Mouse (Mus musculus) heart, adult 2 months (tissue): ENCODE data around the gene Fkbp2.
A peak's percentile ranks its signal among the peaks of the same experiment; 100 is the strongest.

Experiments used
- CTCF ChIP-seq: fragments of 200-600 bp; IDR thresholded peaks from 2 replicates; pipeline ENCODE4 v1.8.1; 2022; ENCODE audit warnings: antibody characterized with exemption, mild to moderate bottlenecking, moderate library complexity
- EP300 ChIP-seq: fragments of 200-500 bp; IDR thresholded peaks from 2 replicates; pipeline ENCODE4 v1.6.1; 2011; ENCODE audit warnings: low read depth, low read length, control low read depth; ENCODE audit not compliant: insufficient read depth

- TF ChIP-seq CTCF (peak; percentile 81), EP300 (no peak)
Observed at GRCm38 (mm10) chr19:6969665-6970381, 10.5 kb downstream of the Fkbp2 start.
